Mouse (Mus musculus) MEL (cell line): Measurements from ENCODE around the gene Art3.

ENCODE experiments used
- CHD2 ChIP-seq: IDR thresholded peaks from 2 replicates; pipeline ENCODE4 v1.6.1; 2011; ENCODE audit warnings: low read length, improper control_type of control experiment
- CTCF ChIP-seq, 3 experiments: IDR thresholded peaks in 2 of 3; conservative IDR thresholded peaks in 1 of 3; 2 replicates each; pipeline ENCODE4 v1.5.1; 2011 to 2012; ENCODE audit warnings: low read length in 3 of 3, low read depth in 2 of 3, mild to moderate bottlenecking in 2 of 3, improper control_type of control experiment in 1 of 3, inconsistent platforms in 1 of 3, mixed read lengths in 1 of 3, moderate library complexity in 1 of 3; ENCODE audit not compliant: control insufficient read depth in 1 of 3, insufficient read depth in 1 of 3, poor library complexity in 1 of 3, severe bottlenecking in 1 of 3
- EP300 ChIP-seq, 2 experiments: IDR thresholded peaks; 2 replicates each; pipeline ENCODE4 v1.6.1; 2011; ENCODE audit warnings: improper control_type of control experiment in 2 of 2, low read length in 2 of 2, low read depth in 1 of 2, mild to moderate bottlenecking in 1 of 2
- HCFC1 ChIP-seq: IDR thresholded peaks from 2 replicates; pipeline ENCODE4 v1.6.1; 2012; ENCODE audit warnings: low read depth, mild to moderate bottlenecking, inconsistent platforms, low read length, improper control_type of control experiment, moderate library complexity
- KAT2A ChIP-seq: conservative IDR thresholded peaks from 2 replicates; pipeline ENCODE4 v1.6.1; 2012; ENCODE audit warnings: low read depth, low read length, improper control_type of control experiment, inconsistent platforms
- MEF2A ChIP-seq: IDR thresholded peaks from 2 replicates; pipeline ENCODE4 v1.6.1; 2014; ENCODE audit warnings: low read depth, mild to moderate bottlenecking, inconsistent platforms, low read length, improper control_type of control experiment; ENCODE audit not compliant: poor library complexity, insufficient replicate concordance, severe bottlenecking; ENCODE audit errors: extremely low read depth
- MXI1 ChIP-seq: IDR thresholded peaks from 2 replicates; pipeline ENCODE4 v1.6.1; 2011; ENCODE audit warnings: mild to moderate bottlenecking, low read depth, low read length, improper control_type of control experiment
- POLR2A ChIP-seq, 2 experiments: IDR thresholded peaks; 2 replicates each; pipeline ENCODE4 v1.6.1; 2011 to 2012; ENCODE audit warnings: low read length in 2 of 2, mild to moderate bottlenecking in 2 of 2, control low read depth in 1 of 2, improper control_type of control experiment in 1 of 2, low read depth in 1 of 2, moderate library complexity in 1 of 2; ENCODE audit not compliant: control insufficient read depth in 1 of 2, insufficient read depth in 1 of 2, poor library complexity in 1 of 2
- SMC3 ChIP-seq: IDR thresholded peaks from 2 replicates; pipeline ENCODE4 v1.6.1; 2011; ENCODE audit warnings: low read depth, low read length, improper control_type of control experiment
- TAL1 ChIP-seq: IDR thresholded peaks from 2 replicates; pipeline ENCODE4 v1.6.1; 2012; ENCODE audit warnings: mild to moderate bottlenecking, inconsistent platforms, low read length, moderate library complexity, mixed read lengths
- TCF12 ChIP-seq: IDR thresholded peaks from 2 replicates; pipeline ENCODE4 v1.6.1; 2014; ENCODE audit warnings: low read depth, mild to moderate bottlenecking, inconsistent platforms, low read length, improper control_type of control experiment, moderate library complexity
- ZC3H11A ChIP-seq: IDR thresholded peaks from 2 replicates; pipeline ENCODE4 v1.6.1; 2012; ENCODE audit warnings: low read depth, mild to moderate bottlenecking, inconsistent platforms, low read length, improper control_type of control experiment
- ZMIZ1 ChIP-seq: IDR thresholded peaks from 2 replicates; pipeline ENCODE4 v1.6.1; 2012; ENCODE audit warnings: low read depth, mild to moderate bottlenecking, inconsistent platforms, low read length, improper control_type of control experiment, moderate library complexity

GRCm38 (mm10) chr5:92313776-92314175 lies 17.9 kb upstream of the Art3 start:
- TF ChIP-seq MEF2A = no peak
- TF ChIP-seq CTCF (IDR thresholded peaks at IDR 0.05 in 2 of 3, conservative IDR thresholded peaks at IDR 0.05 in 1 of 3; ENCODE audit: control insufficient read depth in 1 of 3, insufficient read depth in 1 of 3, low read depth in 2 of 3, low read length in 3 of 3, poor library complexity in 1 of 3, severe bottlenecking in 1 of 3) = no peak
- no peak for TF ChIP-seq POLR2A (IDR thresholded peaks at IDR 0.05; ENCODE audit: control insufficient read depth in 1 of 2, insufficient read depth in 1 of 2, low read depth in 1 of 2, low read length in 2 of 2, poor library complexity in 1 of 2)
- TF ChIP-seq CHD2 = no peak
- TF ChIP-seq HCFC1 = no peak
- TF ChIP-seq MXI1 = no peak
- TF ChIP-seq TCF12 = no peak
- TF ChIP-seq EP300 (IDR thresholded peaks at IDR 0.05; ENCODE audit: low read depth in 1 of 2, low read length in 2 of 2) = no peak
- no peak for TF ChIP-seq KAT2A
- TF ChIP-seq SMC3 = no peak
- no peak for TF ChIP-seq ZMIZ1
- no peak for TF ChIP-seq TAL1
- no peak for TF ChIP-seq ZC3H11A
